Mouse (Mus musculus): ENCODE data around the gene Celf3.

Celf3 gene

GRCm38 (mm10) chr3:94480291-94480884 lies 2.3 kb downstream of the Celf3 start, which contains the start of gene Riiad1:
Gene Riiad1 (minus strand): TSS chr3:94480341.
- no peak for DNase-seq

DNA sequence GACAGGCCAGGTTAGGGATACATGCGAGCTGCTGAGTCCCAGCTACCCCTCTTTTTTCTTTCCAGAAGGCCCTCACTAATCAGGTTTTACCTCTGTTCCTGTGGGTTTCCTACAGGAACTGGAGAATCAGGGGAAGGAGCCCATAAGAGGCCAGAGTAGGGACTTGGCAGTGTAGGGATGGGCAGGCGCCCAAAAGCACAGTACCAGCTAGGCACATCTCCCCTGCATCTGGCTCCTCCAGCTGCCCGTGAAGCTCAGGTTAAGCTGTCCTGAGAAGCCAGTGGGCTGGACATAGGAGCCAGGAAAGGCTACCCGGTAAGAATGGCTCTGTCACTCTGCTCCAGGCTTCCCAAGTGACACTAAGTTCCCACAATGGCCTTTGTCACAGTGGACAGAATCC lies 3.3 kb downstream of the Celf3 start:
- DNase-seq = no peak

GRCm38 (mm10) chr3:94482764-94483385 lies 4.8 kb downstream of the Celf3 start:
- DNase-seq = no peak

GRCm38 (mm10) chr3:94483790-94484439 lies 5.8 kb downstream of the Celf3 start:
- peak; percentile 61 for DNase-seq

DNA sequence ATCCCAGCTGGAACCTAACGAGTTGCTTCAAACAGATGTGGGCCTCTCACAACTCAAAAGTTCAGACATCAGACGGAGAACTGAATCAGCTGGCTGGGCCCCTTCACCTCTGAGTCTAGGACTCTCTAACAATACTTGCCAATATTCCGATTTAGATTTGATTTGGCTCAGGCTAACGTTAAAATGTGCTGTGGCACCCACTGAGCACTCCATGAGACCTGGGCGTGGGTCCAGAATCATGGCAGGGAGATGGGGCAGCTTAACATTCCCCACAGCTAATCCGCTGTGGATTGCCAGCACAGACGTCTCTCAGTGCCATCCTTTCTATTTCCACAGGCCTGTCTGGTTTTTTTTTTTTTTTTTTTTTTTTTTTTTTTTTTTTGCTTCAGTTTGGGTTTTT lies 7.8 kb downstream of the Celf3 start:
- DNase-seq = no peak

GRCm38 (mm10) chr3:94487581-94487980 lies 9.5 kb downstream of the Celf3 start:
- no peak for DNase-seq

DNA sequence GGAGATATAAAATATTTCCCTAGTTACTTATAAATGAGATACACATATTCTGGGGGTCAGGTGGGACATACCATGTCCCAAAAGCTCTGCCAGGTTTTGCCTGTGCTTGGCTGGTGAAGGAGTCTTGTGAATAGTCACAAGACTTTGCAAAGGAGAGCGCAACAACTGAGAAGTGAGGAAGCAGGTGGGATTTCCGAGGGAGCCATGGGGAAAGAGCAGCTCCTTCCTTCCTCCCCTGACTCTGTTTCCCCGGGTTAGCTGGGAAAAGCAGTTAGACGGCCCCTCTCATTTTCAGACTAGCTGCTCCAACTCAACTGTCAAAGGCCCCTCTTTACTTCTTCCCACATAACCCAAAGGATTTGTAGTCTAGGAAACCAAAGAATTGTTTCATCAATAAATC lies 19.1 kb downstream of the Celf3 start:
- DNase-seq = no peak

- no peak for DNase-seq
Observed at GRCm38 (mm10) chr3:94502243-94502642, 24.1 kb downstream of the Celf3 start.

- no peak for DNase-seq
Observed at GRCm38 (mm10) chr3:94506664-94507063, 28.6 kb downstream of the Celf3 start.

GRCm38 (mm10) chr3:94526731-94527130 lies 48.6 kb downstream of the Celf3 start:
- no peak for DNase-seq

DNA sequence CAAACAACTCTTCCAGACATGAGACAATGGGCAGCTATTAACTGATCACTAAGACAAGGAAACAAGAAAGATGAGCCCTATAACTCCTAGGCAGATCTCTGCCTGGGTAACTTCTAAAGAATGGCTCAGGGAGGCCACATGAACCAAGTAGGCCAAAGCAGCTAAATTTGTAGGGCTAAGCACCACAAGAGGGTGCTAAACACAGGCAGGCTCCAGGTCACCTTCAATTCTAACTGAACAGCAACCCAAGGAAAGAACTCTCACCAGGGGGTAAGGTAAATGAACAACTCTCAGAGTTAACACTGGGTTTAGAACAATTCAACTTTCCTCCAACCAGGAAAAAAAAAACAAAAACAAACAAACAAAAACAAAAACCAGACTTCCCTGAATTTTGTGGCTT lies 55.9 kb downstream of the Celf3 start:
- peak; percentile 20 for DNase-seq

GRCm38 (mm10) chr3:94537187-94537586 lies 59.1 kb downstream of the Celf3 start:
- DNase-seq = no peak
